Mouse (Mus musculus) neural tube, embryonic 11.5 days (tissue): ENCODE data around the gene Pecr. TPM values are rescaled to one million over a fixed set of nuclear protein-coding genes. Genes with fewer than 3 reads are reported as not detected.
A peak's percentile ranks its signal among the peaks of the same experiment; 100 is the strongest.

Experiments used
- ATAC-seq: fragments of 200-750 bp; cut with Nextera tagmentation; 2 replicates; pipeline ENCODE4 v1.8.0; 2017; ENCODE audit warnings: moderate number of reproducible peaks, mild to moderate bottlenecking, moderate TSS enrichment, moderate library complexity; ENCODE audit not compliant: insufficient read depth, low FRiP score, low TSS enrichment
- DNase-seq: peaks from one replicate; pipeline ENCODE4 v3.0.0-alpha.2; 2015; ENCODE audit warnings: low spot score
- H3K27ac ChIP-seq: fragments of 300-500 bp; sonication (generic); 2 replicates; pipeline ENCODE4 v1.5.1; 2014; ENCODE audit warnings: low read depth, mild to moderate bottlenecking, low read length
- H3K27me3 ChIP-seq: fragments of 300-500 bp; sonication (generic); 2 replicates; pipeline ENCODE4 v1.6.1; 2014; ENCODE audit warnings: mild to moderate bottlenecking, low read length, mixed read lengths; ENCODE audit not compliant: control insufficient read depth, insufficient read depth
- H3K36me3 ChIP-seq: fragments of 300-500 bp; sonication (generic); 2 replicates; pipeline ENCODE4 v1.6.1; 2014; ENCODE audit warnings: mild to moderate bottlenecking, low read length, moderate library complexity, mixed read lengths; ENCODE audit not compliant: control insufficient read depth, insufficient read depth
- H3K4me1 ChIP-seq: fragments of 300-500 bp; sonication (generic); 2 replicates; pipeline ENCODE4 v1.6.1; 2014; ENCODE audit warnings: low read length, mixed read lengths; ENCODE audit not compliant: control insufficient read depth, insufficient read depth
- H3K4me2 ChIP-seq: fragments of 300-500 bp; sonication (generic); 2 replicates; pipeline ENCODE4 v1.6.1; 2014; ENCODE audit warnings: low read depth, mild to moderate bottlenecking, moderate library complexity
- H3K4me3 ChIP-seq: fragments of 300-500 bp; sonication (generic); 2 replicates; pipeline ENCODE4 v1.5.1; 2014; ENCODE audit warnings: low read depth, low read length
- H3K9ac ChIP-seq: fragments of 300-500 bp; sonication (generic); 2 replicates; pipeline ENCODE4 v1.6.1; 2014; ENCODE audit warnings: mild to moderate bottlenecking, low read length
- H3K9me3 ChIP-seq: fragments of 300-500 bp; sonication (generic); 2 replicates; pipeline ENCODE4 v1.6.1; 2016; ENCODE audit warnings: low read length; ENCODE audit not compliant: control insufficient read depth
- WGBS: fragments of 180-500 bp; shearing (Covaris S2); extraction: QIAGEN DNeasy Blood & Tissue Kit; methylation state at CpG from one replicate; pipeline ENCODE4 v1.1.7; 2014; 5-methylcytosine and 5-hydroxymethylcytosine counted together
- polyA plus RNA-seq: library from polyadenylated mRNA; unstranded; fragments of >200 nt; fragmentation: Nextera tagmentation; extraction: Ambion mirVana; gene quantifications from 2 replicates; pipeline ENCODE4 v1.2.1, GENCODE M21; 2014

The Pecr gene
- polyA plus RNA-seq, 1 experiment from 2014 or later, result 14.0 TPM

DNA sequence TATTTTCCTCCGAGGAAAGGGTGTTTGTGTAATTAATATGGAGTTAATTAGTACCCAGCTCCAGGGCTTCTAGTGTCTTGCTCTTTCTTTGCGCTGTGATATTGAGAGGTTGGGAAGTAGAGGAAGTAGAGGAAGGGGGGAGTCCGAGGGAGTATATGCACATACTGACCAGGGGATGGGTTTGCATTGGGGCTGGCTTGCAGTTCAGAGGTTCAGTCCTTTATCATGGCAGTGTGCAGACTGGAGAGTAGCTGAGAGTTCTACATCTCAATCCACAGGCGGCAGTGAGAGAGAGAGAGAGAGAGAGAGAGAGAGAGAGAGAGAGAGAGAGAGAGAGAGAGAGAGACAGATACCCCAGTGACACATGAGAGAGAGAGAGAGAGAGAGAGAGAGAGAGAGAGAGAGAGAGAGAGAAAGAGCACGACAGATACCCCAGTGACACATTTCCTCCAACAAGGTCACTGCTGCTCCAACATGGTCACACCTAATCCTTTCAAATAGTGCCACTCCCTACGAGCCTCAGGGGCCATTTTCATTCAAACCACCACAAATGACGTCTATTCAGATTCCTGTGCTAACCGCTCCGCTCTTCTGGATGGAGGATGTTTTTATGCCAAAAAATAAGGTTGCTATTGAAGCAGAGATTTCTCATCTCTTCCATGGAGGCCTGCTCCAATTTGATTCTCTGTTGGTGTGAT, 28.7 kb upstream of the Pecr start:
- Histone ChIP-seq H3K36me3 (no peaks in the 10 kb centered on the region), H3K27me3 (no peaks in the 10 kb centered on the region), H3K4me3 (no peak overlapping the region), H3K4me2 (no peak overlapping the region), H3K9me3 (no peaks in the 10 kb centered on the region), H3K4me1 (no peaks in the 10 kb centered on the region; the same call in 1 of the 2 replicates), H3K27ac (no peak overlapping the region), H3K9ac (no peak overlapping the region)
- no peak for DNase-seq
- WGBS, result 88% methylated on average over 9 of the region's 9 CpGs
- no peak for ATAC-seq

DNA sequence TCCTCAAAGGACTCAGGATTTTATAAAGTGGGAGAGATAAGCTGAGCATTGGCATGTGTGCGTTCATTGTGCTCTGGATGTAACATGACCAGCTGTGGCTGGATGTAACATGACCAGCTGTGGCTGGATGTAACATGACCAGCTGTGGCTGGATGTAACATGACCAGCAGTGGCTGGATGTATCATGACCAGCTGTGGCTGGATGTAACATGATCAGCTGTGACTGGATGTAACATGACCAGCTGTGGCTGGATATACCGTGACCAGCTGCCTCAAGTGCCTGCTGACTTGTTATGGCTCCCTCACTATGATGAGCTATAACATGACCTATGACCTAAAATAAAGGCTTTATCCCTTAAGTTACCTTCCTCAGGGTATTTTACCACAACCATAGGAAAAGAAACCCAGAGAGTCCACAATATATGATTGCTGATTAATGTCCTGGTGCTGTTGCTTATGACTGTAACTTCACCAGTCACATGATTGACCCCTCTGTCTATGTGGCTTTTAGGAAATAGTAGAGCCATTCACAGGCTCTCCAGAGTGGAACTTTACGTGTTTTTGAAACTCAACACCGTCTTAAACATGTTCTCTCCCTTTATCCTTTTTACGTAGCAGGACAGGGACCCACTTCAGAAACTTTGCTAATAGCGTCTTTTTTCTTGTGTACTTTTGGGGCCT, 25.8 kb upstream of the Pecr start:
- no peaks in the 10 kb centered on the region for H3K36me3 ChIP-seq
- no peak overlapping the region for H3K27ac ChIP-seq
- DNase-seq, result peak; percentile 42
- no peaks in the 10 kb centered on the region for H3K27me3 ChIP-seq
- H3K4me2 ChIP-seq, result no peak overlapping the region
- WGBS, result 62% methylated on average over 6 of the region's 6 CpGs
- no peaks in the 10 kb centered on the region for H3K9me3 ChIP-seq
- ATAC-seq, result no peak
- H3K9ac ChIP-seq, result no peak overlapping the region
- no peak overlapping the region for H3K4me3 ChIP-seq
- no peaks in the 10 kb centered on the region; the same call in 1 of the 2 replicates for H3K4me1 ChIP-seq

DNA sequence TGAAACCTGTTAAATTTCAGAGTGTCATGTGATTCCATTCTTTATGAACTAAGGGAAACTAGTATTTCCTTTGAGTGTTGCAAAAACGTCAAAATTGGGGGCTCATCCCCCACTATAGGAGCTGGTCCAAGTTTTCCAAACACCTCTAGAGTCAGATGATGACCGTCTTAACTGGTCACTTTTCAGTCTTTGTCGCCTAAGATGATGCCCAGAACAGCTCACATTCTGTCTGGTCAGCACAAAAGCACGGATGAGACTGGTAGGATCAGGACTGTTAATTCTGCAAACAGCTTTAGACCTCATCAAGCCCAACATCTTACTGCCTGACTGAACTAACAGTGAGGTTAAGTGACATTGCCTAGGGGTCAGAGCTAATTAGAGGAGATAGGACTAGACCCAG, 24.8 kb upstream of the Pecr start:
- ATAC-seq (no peak), DNase-seq (no peak)
- H3K9me3 ChIP-seq, result no peaks in the 10 kb centered on the region
- H3K4me3 ChIP-seq, result no peak overlapping the region
- WGBS, result 59% methylated on average over 4 of the region's 4 CpGs
- no peak overlapping the region for H3K9ac ChIP-seq
- H3K4me1 ChIP-seq, result no peaks in the 10 kb centered on the region; the same call in 1 of the 2 replicates
- no peaks in the 10 kb centered on the region for H3K27me3 ChIP-seq
- peak overlapping the region; percentile 10; the same call in 1 of the 2 replicates for H3K4me2 ChIP-seq
- no peak overlapping the region for H3K27ac ChIP-seq
- no peaks in the 10 kb centered on the region for H3K36me3 ChIP-seq

DNA sequence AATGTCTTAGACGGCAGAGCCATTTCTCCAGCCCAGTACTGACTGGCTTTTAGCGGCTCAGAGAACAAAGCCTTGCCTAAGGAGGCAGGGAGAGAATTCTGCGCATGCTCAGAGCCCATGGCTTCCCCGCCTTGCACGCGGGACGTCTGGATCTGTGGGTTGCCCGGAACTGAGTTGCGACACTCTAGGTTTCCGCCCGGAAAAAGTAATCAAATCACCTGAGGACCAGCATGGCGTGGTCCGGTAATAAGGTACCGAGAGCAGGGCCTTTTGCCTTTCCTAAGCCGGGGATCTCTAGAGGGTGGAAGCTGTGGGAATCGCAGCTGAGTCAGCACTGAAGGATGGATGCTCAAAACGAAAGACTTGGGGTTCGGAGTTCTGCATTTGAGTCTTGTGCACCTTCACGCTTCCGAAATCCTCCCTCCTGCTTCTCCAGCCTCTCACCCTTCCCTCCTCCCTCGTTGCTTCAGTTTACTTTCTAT, 23.2 kb upstream of the Pecr start, which contains the start of gene Xrcc5:
Gene Xrcc5, plus strand, starts transcription at position 105 of the 482 bp plus-strand sequence.
- Histone ChIP-seq H3K27me3 (no peaks in the 10 kb centered on the region), H3K9ac (peak within 1 kb of the TSS; percentile 85), H3K4me2 (peak within 1 kb of the TSS; percentile 71), H3K4me1 (no peaks in the 10 kb centered on the region; the same call in 1 of the 2 replicates), H3K36me3 (no peaks in the 10 kb centered on the region), H3K4me3 (peak within 1 kb of the TSS; percentile 59), H3K9me3 (no peaks in the 10 kb centered on the region), H3K27ac (peak within 1 kb of the TSS; percentile 79)
- under 1% methylated on average over 21 of the region's 21 CpGs for WGBS
- DNase-seq (peak; percentile 95), ATAC-seq (peak; percentile 97)

DNA sequence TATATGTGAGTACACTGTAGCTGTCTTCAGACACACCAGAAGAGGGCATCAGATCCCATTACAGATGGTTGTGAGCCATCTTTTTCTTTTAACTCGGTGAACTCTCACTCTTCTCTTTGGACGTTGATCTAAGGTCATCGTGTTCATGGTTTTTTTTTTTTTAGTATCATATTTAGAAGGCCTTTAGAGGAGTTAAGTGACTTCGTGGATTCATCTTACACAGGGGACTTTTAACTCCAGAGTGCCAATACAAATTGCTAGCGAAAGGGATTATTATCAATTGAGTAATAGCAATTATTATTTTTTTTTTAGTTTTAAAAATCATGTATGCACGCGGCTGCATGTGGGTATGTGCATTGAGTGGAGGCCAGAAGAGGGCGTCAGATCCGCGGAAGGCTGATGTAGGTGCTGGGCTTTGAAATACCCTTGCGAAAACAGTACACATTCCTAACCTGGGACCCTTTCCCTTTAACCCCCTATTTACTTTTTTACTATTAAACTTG, 22.6 kb upstream of the Pecr start:
- H3K4me2 ChIP-seq, result peak overlapping the region; percentile 71
- H3K36me3 ChIP-seq, result no peaks in the 10 kb centered on the region
- H3K27ac ChIP-seq, result peak overlapping the region; percentile 79
- H3K27me3 ChIP-seq, result no peaks in the 10 kb centered on the region
- H3K4me1 ChIP-seq, result no peaks in the 10 kb centered on the region; the same call in 1 of the 2 replicates
- no peaks in the 10 kb centered on the region for H3K9me3 ChIP-seq
- H3K9ac ChIP-seq, result peak overlapping the region; percentile 85; the same call in 1 of the 2 replicates
- no peak for DNase-seq
- ATAC-seq, result peak; percentile 80
- WGBS, result 4% methylated on average over 11 of the region's 11 CpGs
- peak overlapping the region; percentile 59; the same call in 1 of the 2 replicates for H3K4me3 ChIP-seq

DNA sequence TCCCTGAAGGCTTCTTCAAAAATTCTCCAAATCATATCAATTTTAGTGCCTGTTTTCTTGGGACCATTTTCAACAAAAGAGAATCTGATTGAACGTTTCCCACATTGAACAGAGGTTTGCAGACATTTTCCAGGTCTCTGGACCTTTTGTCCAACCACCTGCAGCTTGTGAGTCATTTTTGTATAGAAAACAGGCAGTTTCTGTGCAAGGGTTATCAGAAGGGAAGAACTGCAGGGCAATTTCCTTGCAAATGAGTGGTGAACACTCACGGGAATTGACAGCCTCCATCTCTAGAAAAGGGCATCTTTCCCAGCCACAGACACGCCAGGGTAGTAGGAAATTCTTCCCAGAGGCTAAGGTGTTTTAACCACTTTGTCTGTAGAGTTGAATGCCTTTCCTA, 22.1 kb upstream of the Pecr start:
- DNase-seq (no peak), ATAC-seq (no peak)
- Histone ChIP-seq H3K36me3 (no peaks in the 10 kb centered on the region), H3K9ac (no peak overlapping the region), H3K27ac (no peak overlapping the region), H3K4me3 (no peak overlapping the region), H3K4me1 (no peaks in the 10 kb centered on the region; the same call in 1 of the 2 replicates), H3K9me3 (no peaks in the 10 kb centered on the region), H3K27me3 (no peaks in the 10 kb centered on the region), H3K4me2 (peak overlapping the region; percentile 2; the same call in 1 of the 2 replicates)
- WGBS, result 48% methylated on average over 3 of the region's 3 CpGs

DNA sequence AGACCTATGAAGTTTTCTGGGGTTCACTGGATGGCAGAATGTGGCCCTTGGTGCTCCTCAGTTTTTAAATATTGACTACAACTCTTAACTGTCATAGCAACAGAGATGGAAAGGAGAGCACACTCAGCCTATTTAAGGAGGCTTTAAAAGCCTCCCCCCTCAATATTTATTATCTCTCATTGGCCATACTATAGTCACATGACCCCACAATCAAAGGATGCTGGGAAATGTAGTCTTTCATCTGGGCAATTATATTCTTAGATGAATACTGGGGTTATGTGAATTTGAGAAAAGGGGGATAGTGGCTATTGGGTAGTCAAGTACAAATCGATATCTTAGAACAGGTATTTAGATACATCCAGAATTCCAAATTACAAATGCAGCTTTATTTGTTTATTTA, 17.7 kb upstream of the Pecr start:
- no peaks in the 10 kb centered on the region for H3K36me3 ChIP-seq
- no peaks in the 10 kb centered on the region for H3K27me3 ChIP-seq
- no peak overlapping the region for H3K9ac ChIP-seq
- no peak for DNase-seq
- H3K4me2 ChIP-seq, result no peak overlapping the region
- no peak for ATAC-seq
- 84% methylated on average over 1 of the region's 1 CpGs for WGBS
- H3K9me3 ChIP-seq, result no peaks in the 10 kb centered on the region
- no peak overlapping the region for H3K27ac ChIP-seq
- no peaks in the 10 kb centered on the region for H3K4me1 ChIP-seq
- H3K4me3 ChIP-seq, result no peak overlapping the region

DNA sequence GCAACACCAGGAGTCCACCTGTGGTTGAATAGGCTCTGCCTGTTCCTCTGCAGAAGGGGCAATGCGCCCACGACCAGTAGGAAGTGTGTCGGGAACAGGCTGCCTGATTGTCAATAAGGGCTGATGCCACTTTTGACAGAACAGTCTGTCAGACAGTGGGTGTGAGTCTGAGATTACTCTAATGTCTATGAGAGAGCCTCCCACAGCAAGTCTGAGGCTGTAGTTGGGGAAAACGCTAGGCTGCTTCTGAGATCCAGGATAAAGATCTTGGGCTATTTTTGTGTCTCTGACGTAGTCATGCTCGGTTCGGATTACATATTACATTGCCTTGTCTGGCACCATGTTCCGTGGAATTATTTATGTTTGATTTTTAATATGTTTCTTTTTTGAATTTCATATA, 11.6 kb upstream of the Pecr start:
- WGBS, result 93% methylated on average over 8 of the region's 8 CpGs
- Histone ChIP-seq H3K27me3 (no peaks in the 10 kb centered on the region), H3K4me1 (no peaks in the 10 kb centered on the region), H3K9me3 (no peaks in the 10 kb centered on the region), H3K4me2 (no peak overlapping the region), H3K9ac (no peak overlapping the region), H3K4me3 (no peak overlapping the region), H3K36me3 (no peaks in the 10 kb centered on the region), H3K27ac (no peak overlapping the region)
- DNase-seq (no peak), ATAC-seq (no peak)
